Mouse (Mus musculus) myocyte (in vitro differentiated cells): ENCODE results near the gene Adap1.

ENCODE experiments used
- CEBPB ChIP-seq: IDR thresholded peaks from 2 replicates; pipeline ENCODE4 v1.6.1; 2011; ENCODE audit warnings: mild to moderate bottlenecking, moderate library complexity; ENCODE audit not compliant: poor library complexity, insufficient read depth, severe bottlenecking
- E2F4 ChIP-seq: IDR thresholded peaks from one replicate; pipeline ENCODE4 v1.6.1; 2011; ENCODE audit warnings: mild to moderate bottlenecking, control low read depth, moderate library complexity; ENCODE audit not compliant: insufficient read depth
- MAX ChIP-seq: IDR thresholded peaks from one replicate; pipeline ENCODE4 v1.6.1; 2011; ENCODE audit warnings: low read depth, mild to moderate bottlenecking, control low read depth
- MYOG ChIP-seq, 3 experiments: IDR thresholded peaks; one replicate each; pipeline ENCODE4 v1.6.1; 2011; ENCODE audit warnings: control low read depth in 2 of 3, low read depth in 2 of 3, mild to moderate bottlenecking in 2 of 3; ENCODE audit not compliant: insufficient read length in 2 of 3, control insufficient read depth in 1 of 3, insufficient read depth in 1 of 3
- POLR2A ChIP-seq: IDR thresholded peaks from one replicate; pipeline ENCODE4 v1.6.1; 2011; ENCODE audit warnings: low read depth, mild to moderate bottlenecking, control low read depth, moderate library complexity; ENCODE audit not compliant: insufficient read length
- POLR2AphosphoS2 ChIP-seq: IDR thresholded peaks from one replicate; pipeline ENCODE4 v1.6.1; 2011; ENCODE audit warnings: low read depth, control low read depth; ENCODE audit not compliant: insufficient read length
- SRF ChIP-seq: IDR thresholded peaks from one replicate; pipeline ENCODE4 v1.6.1; 2011; ENCODE audit warnings: low read depth; ENCODE audit not compliant: control insufficient read depth, insufficient read length
- TCF12 ChIP-seq: IDR thresholded peaks from one replicate; pipeline ENCODE4 v1.6.1; 2011; ENCODE audit warnings: mild to moderate bottlenecking, control low read depth; ENCODE audit not compliant: poor library complexity, insufficient read depth, severe bottlenecking
- TCF3 ChIP-seq: IDR thresholded peaks from one replicate; pipeline ENCODE4 v1.6.1; 2011; ENCODE audit warnings: low read depth, control low read depth; ENCODE audit not compliant: insufficient read length
- USF1 ChIP-seq: IDR thresholded peaks from one replicate; pipeline ENCODE4 v1.6.1; 2011; ENCODE audit warnings: low read depth, mild to moderate bottlenecking, control low read depth, moderate library complexity

DNA sequence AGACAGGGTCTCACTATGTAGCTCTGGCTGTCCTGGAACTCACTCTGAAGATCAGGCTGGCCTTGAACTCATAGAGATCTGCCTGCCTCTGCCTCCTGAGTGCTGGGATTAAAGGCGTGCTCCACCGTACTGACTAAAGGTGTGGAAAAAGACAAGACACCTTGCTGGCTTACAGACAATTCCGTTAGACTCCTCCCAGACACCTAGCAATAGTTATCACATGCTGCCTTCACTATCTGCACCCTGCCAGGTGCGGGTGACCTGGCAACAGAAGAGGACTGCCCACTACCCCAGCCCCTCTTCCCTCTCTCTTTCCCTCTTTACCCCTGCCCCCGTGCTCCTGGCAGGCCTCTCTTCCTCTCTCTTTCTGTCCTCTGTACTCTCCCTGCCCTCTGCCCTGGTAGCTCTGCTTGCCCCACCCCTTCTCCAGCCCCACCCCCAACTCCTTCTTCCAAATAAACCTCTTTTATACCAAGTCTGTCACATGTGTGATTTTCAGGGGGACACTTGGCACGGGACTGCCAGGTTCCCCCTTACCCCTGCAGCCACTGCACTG lies 48.5 kb upstream of the Adap1 start:
- TF ChIP-seq POLR2A = no peak
- TF ChIP-seq CEBPB = no peak
- no peak for TF ChIP-seq USF1
- TF ChIP-seq TCF3 = no peak
- TF ChIP-seq MYOG (IDR thresholded peaks at IDR 0.05; ENCODE audit: control insufficient read depth in 1 of 3, insufficient read depth in 1 of 3, insufficient read length in 2 of 3, low read depth in 2 of 3) = no peak
- no peak for TF ChIP-seq SRF
- no peak for TF ChIP-seq POLR2AphosphoS2
- TF ChIP-seq E2F4 = no peak
- TF ChIP-seq MAX = no peak
- TF ChIP-seq TCF12 = no peak
